Mouse (Mus musculus): ENCODE measurements at regions not wholly inside any gene's neighbourhood (a gene's known extent, or its start where the extent isn't known, plus 50 kb on each side); places are given as distances from the start of the nearest gene placed in this dataset.

DNA sequence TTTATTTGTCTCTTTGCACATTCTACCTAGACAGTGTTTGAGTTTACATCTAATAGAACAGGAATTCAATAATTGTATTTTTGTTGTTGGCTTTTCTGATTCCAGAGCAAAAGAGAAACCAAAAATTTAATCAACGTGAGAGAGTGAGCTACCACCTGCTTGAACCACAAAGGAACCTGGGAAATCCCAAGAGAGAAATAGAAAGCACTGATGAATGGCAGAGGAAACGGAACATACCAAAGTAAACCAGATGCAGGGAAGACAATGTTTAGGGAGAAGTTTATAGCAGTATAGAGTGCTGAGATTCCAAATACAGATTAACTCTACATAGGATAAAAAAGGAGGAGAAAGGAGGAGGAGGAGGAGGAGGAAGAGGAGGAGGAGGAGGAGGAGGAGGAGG is 648.0 kb upstream of the Adgrl2 start:
- no peaks in the 10 kb centered on the region for H3K27me3 ChIP-seq (ENCODE audit: insufficient read depth, low read length)
- TF ChIP-seq NANOG (IDR thresholded peaks at IDR 0.05; ENCODE audit: borderline replicate concordance, low read length): no peak
- no peak for TF ChIP-seq CTCF (conservative IDR thresholded peaks at IDR 0.05; ENCODE audit: low read length)
- TF ChIP-seq POU5F1 (IDR thresholded peaks at IDR 0.05; ENCODE audit: borderline replicate concordance, low read length): no peak
- H3K4me1 ChIP-seq (replicated peaks; ENCODE audit: low read depth, low read length): no peaks in the 10 kb centered on the region
- H3K4me3 ChIP-seq (replicated peaks; ENCODE audit: low read length): no peak overlapping the region
- no peaks in the 10 kb centered on the region for H3K36me3 ChIP-seq (ENCODE audit: insufficient read depth, low read length)
- H3K9me3 ChIP-seq (ENCODE audit: low read length): no peaks in the 10 kb centered on the region

DNA sequence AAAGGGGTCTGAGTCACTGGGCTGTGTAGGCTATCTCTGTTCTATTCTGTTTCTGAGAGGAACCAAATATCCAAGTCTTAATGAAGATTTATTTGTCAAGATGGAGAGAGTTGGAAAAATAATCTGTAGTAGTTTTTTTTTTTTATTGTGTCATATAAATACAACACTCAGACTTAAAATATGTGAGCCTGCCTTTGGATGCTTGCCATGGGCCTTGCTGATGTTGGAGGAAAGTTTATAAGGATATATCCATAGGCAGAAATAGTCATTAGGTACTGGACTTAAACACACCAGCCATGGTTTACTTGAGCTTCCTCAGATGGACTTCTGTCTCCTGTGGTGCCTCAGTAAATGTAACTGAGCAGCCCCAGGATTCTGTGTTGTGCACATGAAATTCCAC is 635.8 kb upstream of the Adgrl2 start:
- Histone ChIP-seq H3K4me1 (replicated peaks; ENCODE audit: low read depth, low read length) (no peaks in the 10 kb centered on the region), H3K27me3 (ENCODE audit: insufficient read depth, low read length) (no peaks in the 10 kb centered on the region), H3K36me3 (ENCODE audit: insufficient read depth, low read length) (no peaks in the 10 kb centered on the region), H3K4me3 (replicated peaks; ENCODE audit: low read length) (no peak overlapping the region), H3K9me3 (ENCODE audit: low read length) (no peaks in the 10 kb centered on the region)
- TF ChIP-seq CTCF (conservative IDR thresholded peaks at IDR 0.05; ENCODE audit: low read length) (no peak), NANOG (IDR thresholded peaks at IDR 0.05; ENCODE audit: borderline replicate concordance, low read length) (no peak), POU5F1 (IDR thresholded peaks at IDR 0.05; ENCODE audit: borderline replicate concordance, low read length) (no peak)

DNA sequence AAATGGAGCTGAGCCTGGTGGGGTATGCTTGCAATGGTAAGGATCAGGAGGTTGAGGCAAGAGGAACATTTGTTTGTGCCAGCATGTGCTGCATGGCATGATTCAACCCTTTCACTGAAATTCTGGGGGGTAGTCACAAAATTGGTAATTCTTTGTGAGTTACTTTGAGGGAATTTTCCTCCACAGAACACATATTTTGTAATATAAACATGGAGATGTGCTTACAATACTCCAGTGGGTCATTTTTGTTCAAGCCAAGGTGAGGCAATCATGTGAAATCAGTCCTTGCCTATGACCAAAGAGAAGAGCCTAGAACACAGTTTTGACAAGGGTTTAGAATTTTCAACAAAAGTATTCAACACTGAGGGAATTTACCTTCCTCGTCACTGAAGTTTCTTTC is 635.1 kb upstream of the Adgrl2 start:
- H3K4me3 ChIP-seq (replicated peaks; ENCODE audit: low read length): no peak overlapping the region

DNA sequence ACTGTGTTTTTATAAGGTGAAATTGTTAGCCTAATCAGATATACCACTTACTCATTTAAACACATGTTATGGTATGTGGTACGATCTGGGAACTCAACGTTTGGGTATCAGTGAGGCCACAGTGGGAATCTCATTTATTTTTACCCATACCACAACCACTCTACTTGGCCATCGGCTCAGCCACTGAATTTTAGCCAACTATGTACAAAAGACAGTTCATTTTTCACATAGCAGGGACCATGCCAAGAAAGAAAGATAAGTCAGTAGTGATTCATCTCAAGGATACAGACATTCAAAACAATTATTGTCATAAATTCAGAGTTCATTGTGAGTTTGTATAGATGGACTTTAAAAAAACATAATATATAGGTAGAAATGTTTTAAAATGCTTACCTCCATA is 634.7 kb upstream of the Adgrl2 start:
- Histone ChIP-seq H3K36me3 (ENCODE audit: insufficient read depth, low read length) (no peaks in the 10 kb centered on the region), H3K27me3 (ENCODE audit: insufficient read depth, low read length) (no peaks in the 10 kb centered on the region), H3K4me1 (replicated peaks; ENCODE audit: low read depth, low read length) (no peaks in the 10 kb centered on the region), H3K4me3 (replicated peaks; ENCODE audit: low read length) (no peak overlapping the region), H3K9me3 (ENCODE audit: low read length) (no peaks in the 10 kb centered on the region)
- TF ChIP-seq NANOG (IDR thresholded peaks at IDR 0.05; ENCODE audit: borderline replicate concordance, low read length): no peak
- no peak for TF ChIP-seq POU5F1 (IDR thresholded peaks at IDR 0.05; ENCODE audit: borderline replicate concordance, low read length)
- no peak for TF ChIP-seq CTCF (conservative IDR thresholded peaks at IDR 0.05; ENCODE audit: low read length)

More for the DNA sequence above, 635.1 kb upstream of the Adgrl2 start:
- Histone ChIP-seq H3K4me1 (replicated peaks; ENCODE audit: low read depth, low read length) (no peaks in the 10 kb centered on the region), H3K36me3 (ENCODE audit: insufficient read depth, low read length) (no peaks in the 10 kb centered on the region), H3K27me3 (ENCODE audit: insufficient read depth, low read length) (no peaks in the 10 kb centered on the region), H3K9me3 (ENCODE audit: low read length) (no peaks in the 10 kb centered on the region)
- no peak for TF ChIP-seq NANOG (IDR thresholded peaks at IDR 0.05; ENCODE audit: borderline replicate concordance, low read length)

DNA sequence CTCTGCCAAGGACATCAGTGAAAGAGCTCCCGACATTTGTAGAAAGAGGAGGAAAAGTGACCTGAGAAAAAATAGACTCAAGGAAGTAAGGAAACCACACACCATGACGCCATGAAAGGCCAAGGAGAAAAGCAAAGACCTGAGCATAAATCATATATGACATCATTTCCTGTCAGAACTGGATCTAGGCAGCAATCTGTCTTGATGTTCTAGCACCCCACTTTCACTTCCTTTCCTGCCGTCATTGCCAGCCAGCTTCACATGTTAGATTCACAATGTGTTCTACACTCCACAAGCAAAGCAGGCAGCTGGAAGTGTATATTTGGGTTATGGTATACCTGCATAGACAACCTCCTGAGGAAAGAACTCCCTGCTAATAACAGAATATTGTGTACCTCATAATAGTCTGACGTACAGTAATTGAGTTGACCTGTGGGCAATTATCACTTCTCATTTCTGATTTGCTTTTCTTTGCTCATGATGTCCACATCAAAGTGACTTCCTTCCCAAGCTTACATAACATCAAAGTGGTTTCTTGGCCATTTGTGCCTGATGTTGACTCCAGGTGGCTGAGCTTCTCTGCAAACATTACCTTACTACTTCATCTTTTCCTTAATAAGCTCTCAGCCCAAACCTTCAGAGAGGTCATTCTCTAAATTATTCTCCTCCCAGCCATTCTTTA is 633.6 kb upstream of the Adgrl2 start:
- no peak overlapping the region for H3K4me3 ChIP-seq (replicated peaks; ENCODE audit: low read length)

DNA sequence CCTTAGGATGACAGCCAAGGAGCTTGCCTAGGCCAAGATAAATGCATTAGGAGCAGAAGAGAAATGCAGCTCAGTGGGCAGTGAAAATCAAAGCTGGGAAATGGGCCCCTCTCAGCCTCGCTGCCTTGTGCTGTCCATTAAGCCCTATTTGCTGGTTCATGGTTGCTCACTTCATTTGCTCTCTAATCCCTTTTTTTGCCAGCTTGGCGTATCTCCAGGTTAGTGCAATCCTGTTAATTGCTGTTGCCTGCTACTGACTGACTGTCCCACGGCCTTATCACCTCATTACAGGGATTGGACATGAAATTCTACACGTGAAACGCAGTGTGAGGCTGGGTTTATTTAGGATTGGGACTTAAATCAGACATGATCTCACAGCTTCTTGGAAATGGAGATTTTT is 613.5 kb upstream of the Adgrl2 start:
- no peaks in the 10 kb centered on the region for H3K9me3 ChIP-seq (ENCODE audit: low read length)
- TF ChIP-seq POU5F1 (IDR thresholded peaks at IDR 0.05; ENCODE audit: borderline replicate concordance, low read length) (no peak), NANOG (IDR thresholded peaks at IDR 0.05; ENCODE audit: borderline replicate concordance, low read length) (no peak), CTCF (conservative IDR thresholded peaks at IDR 0.05; ENCODE audit: low read length) (no peak)
- H3K4me1 ChIP-seq (replicated peaks; ENCODE audit: low read depth, low read length): no peaks in the 10 kb centered on the region
- H3K4me3 ChIP-seq (replicated peaks; ENCODE audit: low read length): no peak overlapping the region
- H3K27me3 ChIP-seq (ENCODE audit: insufficient read depth, low read length): no peaks in the 10 kb centered on the region
- no peaks in the 10 kb centered on the region for H3K36me3 ChIP-seq (ENCODE audit: insufficient read depth, low read length)

More for the DNA sequence above, 633.6 kb upstream of the Adgrl2 start:
- Histone ChIP-seq H3K27me3 (ENCODE audit: insufficient read depth, low read length) (no peaks in the 10 kb centered on the region), H3K9me3 (ENCODE audit: low read length) (no peaks in the 10 kb centered on the region), H3K4me1 (replicated peaks; ENCODE audit: low read depth, low read length) (no peaks in the 10 kb centered on the region), H3K36me3 (ENCODE audit: insufficient read depth, low read length) (no peaks in the 10 kb centered on the region)
- TF ChIP-seq NANOG (IDR thresholded peaks at IDR 0.05; ENCODE audit: borderline replicate concordance, low read length): no peak
- no peak for TF ChIP-seq POU5F1 (IDR thresholded peaks at IDR 0.05; ENCODE audit: borderline replicate concordance, low read length)
- no peak for TF ChIP-seq CTCF (conservative IDR thresholded peaks at IDR 0.05; ENCODE audit: low read length)

DNA sequence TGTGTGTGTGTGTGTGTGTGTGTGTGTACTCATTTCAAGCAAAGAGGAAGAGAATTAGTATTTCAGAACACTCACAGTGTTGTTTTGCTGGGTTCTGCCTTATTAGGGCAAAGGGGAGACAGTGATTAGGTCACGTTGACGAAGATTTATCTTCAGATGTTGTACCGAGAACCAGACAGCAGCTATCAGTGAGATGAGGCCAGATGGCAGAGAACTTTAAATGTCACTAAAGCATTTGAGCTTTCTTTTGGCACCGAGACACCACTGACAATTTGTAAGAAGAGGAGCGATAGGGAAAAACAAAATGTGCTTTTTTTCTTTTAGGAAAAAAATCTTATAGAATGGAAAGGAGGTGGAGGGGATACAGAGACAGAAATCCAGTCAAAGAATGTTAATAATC is 610.9 kb upstream of the Adgrl2 start:
- Histone ChIP-seq H3K4me1 (replicated peaks; ENCODE audit: low read depth, low read length) (no peaks in the 10 kb centered on the region), H3K4me3 (replicated peaks; ENCODE audit: low read length) (no peak overlapping the region), H3K27me3 (ENCODE audit: insufficient read depth, low read length) (no peaks in the 10 kb centered on the region), H3K36me3 (ENCODE audit: insufficient read depth, low read length) (no peaks in the 10 kb centered on the region), H3K9me3 (ENCODE audit: low read length) (no peaks in the 10 kb centered on the region)
- TF ChIP-seq NANOG (IDR thresholded peaks at IDR 0.05; ENCODE audit: borderline replicate concordance, low read length): no peak
- no peak for TF ChIP-seq CTCF (conservative IDR thresholded peaks at IDR 0.05; ENCODE audit: low read length)
- no peak for TF ChIP-seq POU5F1 (IDR thresholded peaks at IDR 0.05; ENCODE audit: borderline replicate concordance, low read length)

DNA sequence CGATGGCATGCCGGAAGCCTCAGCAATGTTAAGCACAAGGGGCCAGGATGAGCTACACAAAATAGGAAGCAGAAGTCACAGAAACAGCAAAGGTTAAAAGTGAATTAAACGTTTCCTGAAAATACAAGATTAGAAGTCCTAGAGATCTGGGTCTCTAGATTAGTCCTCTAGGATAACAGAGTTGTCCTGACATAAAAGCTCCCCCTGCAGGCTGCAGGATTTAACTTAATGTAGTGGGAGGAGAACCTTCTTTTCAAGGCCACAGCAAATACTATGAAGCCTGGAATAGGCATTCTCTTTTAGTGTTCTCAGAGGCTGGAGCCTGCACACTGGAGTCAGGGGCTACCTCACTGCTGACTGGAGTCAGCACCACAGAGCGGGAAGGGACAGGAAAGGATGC is 604.1 kb upstream of the Adgrl2 start:
- no peaks in the 10 kb centered on the region for H3K36me3 ChIP-seq (ENCODE audit: insufficient read depth, low read length)
- peak; percentile 17; the same call in 1 of the 2 replicates for TF ChIP-seq CTCF (conservative IDR thresholded peaks at IDR 0.05; ENCODE audit: low read length)
- TF ChIP-seq NANOG (IDR thresholded peaks at IDR 0.05; ENCODE audit: borderline replicate concordance, low read length): no peak
- H3K9me3 ChIP-seq (ENCODE audit: low read length): no peaks in the 10 kb centered on the region
- H3K4me3 ChIP-seq (replicated peaks; ENCODE audit: low read length): no peak overlapping the region
- H3K27me3 ChIP-seq (ENCODE audit: insufficient read depth, low read length): no peaks in the 10 kb centered on the region
- no peaks in the 10 kb centered on the region for H3K4me1 ChIP-seq (replicated peaks; ENCODE audit: low read depth, low read length)

DNA sequence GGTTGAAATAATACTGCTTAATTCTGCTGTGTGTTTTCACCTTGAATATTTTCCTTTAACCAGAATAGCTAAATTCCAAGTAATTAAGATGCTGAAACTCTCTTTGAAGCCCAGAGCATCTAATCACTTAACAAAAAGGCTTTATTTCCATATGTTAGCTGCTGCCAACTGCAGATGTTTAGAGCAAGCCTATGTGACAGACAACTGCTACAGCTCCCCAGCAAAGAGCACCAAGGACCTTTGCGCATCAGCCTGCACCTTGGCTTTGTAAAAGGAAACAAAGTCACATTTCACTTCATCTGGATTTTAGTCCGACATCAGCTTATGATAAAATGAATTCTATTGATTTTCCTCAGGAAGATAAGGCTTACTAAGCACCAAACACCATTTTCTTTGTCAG is 595.4 kb upstream of the Adgrl2 start:
- no peak overlapping the region for H3K4me3 ChIP-seq (replicated peaks; ENCODE audit: low read length)
- no peak for TF ChIP-seq NANOG (IDR thresholded peaks at IDR 0.05; ENCODE audit: borderline replicate concordance, low read length)
- TF ChIP-seq CTCF (conservative IDR thresholded peaks at IDR 0.05; ENCODE audit: low read length): no peak
- no peak for TF ChIP-seq POU5F1 (IDR thresholded peaks at IDR 0.05; ENCODE audit: borderline replicate concordance, low read length)
- no peaks in the 10 kb centered on the region for H3K36me3 ChIP-seq (ENCODE audit: insufficient read depth, low read length)
- H3K4me1 ChIP-seq (replicated peaks; ENCODE audit: low read depth, low read length): no peaks in the 10 kb centered on the region
- no peaks in the 10 kb centered on the region for H3K27me3 ChIP-seq (ENCODE audit: insufficient read depth, low read length)
- H3K9me3 ChIP-seq (ENCODE audit: low read length): no peaks in the 10 kb centered on the region
